Mouse (Mus musculus) myocyte (in vitro differentiated cells): ENCODE data around the gene Lman1l.

ENCODE experiments used
- E2F4 ChIP-seq: IDR thresholded peaks from one replicate; pipeline ENCODE4 v1.6.1; 2011; ENCODE audit warnings: mild to moderate bottlenecking, control low read depth, moderate library complexity; ENCODE audit not compliant: insufficient read depth
- MAX ChIP-seq: IDR thresholded peaks from one replicate; pipeline ENCODE4 v1.6.1; 2011; ENCODE audit warnings: low read depth, mild to moderate bottlenecking, control low read depth
- POLR2A ChIP-seq: IDR thresholded peaks from one replicate; pipeline ENCODE4 v1.6.1; 2011; ENCODE audit warnings: low read depth, mild to moderate bottlenecking, control low read depth, moderate library complexity; ENCODE audit not compliant: insufficient read length
- POLR2AphosphoS2 ChIP-seq: IDR thresholded peaks from one replicate; pipeline ENCODE4 v1.6.1; 2011; ENCODE audit warnings: low read depth, control low read depth; ENCODE audit not compliant: insufficient read length
- SRF ChIP-seq: IDR thresholded peaks from one replicate; pipeline ENCODE4 v1.6.1; 2011; ENCODE audit warnings: low read depth; ENCODE audit not compliant: control insufficient read depth, insufficient read length
- USF1 ChIP-seq: IDR thresholded peaks from one replicate; pipeline ENCODE4 v1.6.1; 2011; ENCODE audit warnings: low read depth, mild to moderate bottlenecking, control low read depth, moderate library complexity

DNA sequence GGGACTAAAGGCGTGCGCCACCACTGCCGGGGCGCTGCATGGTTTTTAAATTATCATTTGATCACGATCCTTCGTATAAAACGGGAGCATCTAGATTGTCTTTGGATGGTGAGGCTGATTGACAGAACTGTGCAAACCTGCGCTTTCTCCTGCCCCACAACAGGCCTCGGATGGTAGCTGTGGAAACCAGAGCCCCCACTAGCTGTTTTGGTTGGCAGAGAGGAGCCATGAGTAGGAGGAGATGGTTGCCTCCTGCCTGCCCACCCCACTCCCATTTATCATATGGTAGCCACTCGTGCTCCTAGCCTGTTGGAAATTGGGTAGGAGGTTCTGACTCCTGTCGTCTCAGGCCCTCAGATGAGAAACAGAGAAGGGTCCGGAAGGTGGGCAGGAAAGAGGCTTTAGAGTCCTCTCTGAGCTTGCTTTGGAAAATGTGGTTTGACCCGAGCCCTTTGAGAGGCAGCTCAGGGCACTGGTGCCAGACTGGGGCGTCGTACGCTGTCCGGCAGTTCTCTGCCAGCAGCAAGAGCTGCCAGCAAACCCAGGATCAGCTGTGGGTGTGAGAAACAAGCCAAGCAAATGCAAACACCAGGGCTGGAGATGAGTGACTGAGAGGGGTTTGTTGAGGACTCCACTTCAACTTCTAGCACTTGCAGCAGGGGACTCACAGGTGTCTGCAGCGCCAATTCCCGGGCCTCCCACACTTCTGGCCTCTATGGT, 36.2 kb upstream of the Lman1l start:
- no peak for TF ChIP-seq MAX
- TF ChIP-seq E2F4 = no peak
- TF ChIP-seq POLR2A = no peak
- TF ChIP-seq POLR2AphosphoS2 = no peak
- no peak for TF ChIP-seq USF1
- TF ChIP-seq SRF = no peak
